Mouse (Mus musculus) bone marrow, adult 2 months (tissue): Measurements from ENCODE around the gene Nmral1.

Source experiments
- CTCF ChIP-seq: fragments of 200-500 bp; IDR thresholded peaks from 2 replicates; pipeline ENCODE4 v1.5.1; 2011; ENCODE audit warnings: low read length, control low read depth; ENCODE audit not compliant: control insufficient read depth, insufficient read depth
- POLR2A ChIP-seq: fragments of 200-500 bp; IDR thresholded peaks from 2 replicates; pipeline ENCODE4 v1.6.1; 2011; ENCODE audit warnings: low read depth, mild to moderate bottlenecking, control low read depth, low read length, borderline replicate concordance; ENCODE audit not compliant: control insufficient read depth

GRCm38 (mm10) chr16:4717866-4718265 is 1.3 kb downstream of the Nmral1 start:
- TF ChIP-seq CTCF, result no peak
- no peak for TF ChIP-seq POLR2A
